Comparison of ENCODE assay signal across 25 mouse cellular contexts in the genomic region with DNA sequence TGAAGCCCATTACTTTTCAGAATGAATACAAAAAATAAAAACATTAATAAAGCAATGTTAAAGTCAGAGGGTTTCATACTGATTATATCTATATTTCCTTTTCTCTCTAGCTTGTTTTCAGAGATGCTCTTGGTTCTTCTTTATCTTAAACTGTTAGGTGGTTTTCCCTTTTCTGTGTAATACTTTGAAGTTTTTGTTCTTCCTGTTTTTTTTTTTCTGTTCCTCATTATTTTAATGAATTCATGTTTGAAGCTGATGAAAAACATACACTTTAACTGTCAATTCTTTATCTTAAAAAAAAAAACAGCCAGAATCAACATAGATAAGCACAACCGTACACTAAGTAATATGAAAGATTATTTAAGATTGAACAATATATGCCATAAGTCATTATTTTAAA.
A peak's percentile ranks its signal among the peaks of the same experiment; 100 is the strongest.
DNase-seq lines count a peak whose midpoint lies in the region; ATAC-seq and TF ChIP-seq lines count a peak whose summit lies in the region.
"Had no signal": no experiment of that assay in that cellular context is flagged by ENCODE, and none has a peak within 500 bp of the region (broad histone marks: within the 10 kb centered on the region; RNA-seq: fewer than 3 reads in every experiment).

No protein-coding gene starts in this region.

- H3K9me3 ChIP-seq in G1E (replicated peaks) = no peaks in the 10 kb centered on the region
- H3K9me3 ChIP-seq in MEL (replicated peaks; ENCODE audit: insufficient read depth, low read length) = no peaks in the 10 kb centered on the region

- H3K4me3 ChIP-seq in G1E (ENCODE audit: low read depth, low read length) (no peak overlapping the region), MEL (ENCODE audit: control insufficient read depth in 1 of 2, insufficient read depth in 1 of 2, low read depth in 2 of 2, low read length in 2 of 2) (no peak overlapping the region)

- TF ChIP-seq POLR2A in MEL (IDR thresholded peaks at IDR 0.05; ENCODE audit: control insufficient read depth in 1 of 2, insufficient read depth in 1 of 2, low read depth in 1 of 2, low read length in 2 of 2, poor library complexity in 1 of 2) = no peak

- no peaks in the 10 kb centered on the region for H3K4me1 ChIP-seq in G1E (ENCODE audit: insufficient read depth, low read depth, low read length)
- peaks cover 0 to 13% of the 10 kb centered on the region in 2 experiments; a peak in 3 of 4 replicates for H3K4me1 ChIP-seq in MEL (ENCODE audit: control insufficient read depth in 1 of 2, insufficient read depth in 2 of 2, low read length in 2 of 2)

- H3K36me3 ChIP-seq in G1E (replicated peaks) (no peaks in the 10 kb centered on the region), MEL (ENCODE audit: control insufficient read depth in 1 of 2, insufficient read depth in 2 of 2, low read length in 2 of 2) (no peaks in the 10 kb centered on the region; a peak in 1 of 4 replicates)

- ATAC-seq in G1E (ENCODE audit: extremely low read depth, insufficient number of reproducible peaks, low FRiP score, poor library complexity, severe bottlenecking) = 0 out of 2 replicates have a peak, but pooled peaks have one; percentile 8
- ATAC-seq: activated CD4-positive, CD25-positive, alpha-beta regulatory T cell, adult 4 months; CD4-positive, CD25-positive, alpha-beta regulatory T cell, adult 4 months; Patski had no signal

- no peak overlapping the region for H3K9ac ChIP-seq in MEL (ENCODE audit: control insufficient read depth, low read depth, low read length, poor library complexity, severe bottlenecking)

- TF ChIP-seq EP300 in MEL (IDR thresholded peaks at IDR 0.05; ENCODE audit: low read depth in 1 of 2, low read length in 2 of 2) = peak; percentile 88 to 95

- no peak overlapping the region for H3K27ac ChIP-seq in MEL (ENCODE audit: control insufficient read depth, low read depth, low read length)

- TF ChIP-seq RAD21 in MEL (IDR thresholded peaks at IDR 0.05; ENCODE audit: low read depth, low read length) = no peak

- no peak for TF ChIP-seq CTCF in G1E (IDR thresholded peaks at IDR 0.05; ENCODE audit: low read depth, low read length)
- no peak for TF ChIP-seq CTCF in MEL (IDR thresholded peaks at IDR 0.05 in 2 of 3, conservative IDR thresholded peaks at IDR 0.05 in 1 of 3; ENCODE audit: control insufficient read depth in 1 of 3, insufficient read depth in 1 of 3, low read depth in 2 of 3, low read length in 3 of 3, poor library complexity in 1 of 3, severe bottlenecking in 1 of 3)

- DNase-seq in A20 (ENCODE audit: low read depth, low spot score) (peak; percentile 19), G1E (ENCODE audit: low spot score) (no peak), MEL (ENCODE audit: low read depth, low spot score) (peak; percentile 52), MEL-GATA-1-ER (ENCODE audit: extremely low read depth, low read depth) (peak; percentile 11)
- no peak for DNase-seq in embryo, embryonic 10.5 days (ENCODE audit: low spot score)
- no peak for DNase-seq in gastrocnemius, postnatal 4 days (ENCODE audit: low spot score in 2 of 2)
- DNase-seq in urinary bladder, postnatal 36 days (ENCODE audit: low spot score in 2 of 2) = no peak
- no peak for DNase-seq in heart, postnatal 4 days
- DNase-seq: adrenal gland, adult 2 months; adrenal gland, adult 8-10 months; adrenal gland, postnatal 10 days; adrenal gland, postnatal 14 days; adrenal gland, postnatal 25 days; adrenal gland, postnatal 36 days; B cell, adult 2 months; cerebellum, adult 11 months; cerebellum, adult 11-12 months; cerebellum, adult 18-20 months; cerebellum, adult 2 months; cerebellum, adult 8-10 months; cerebellum, adult 9-10 months had no signal

- H3K79me2 ChIP-seq in MEL (ENCODE audit: control insufficient read depth, insufficient read depth, low read length, poor library complexity) = no peaks in the 10 kb centered on the region

- H3K27me3 ChIP-seq in G1E (ENCODE audit: insufficient read depth, low read length) (no peaks in the 10 kb centered on the region), MEL (ENCODE audit: control insufficient read depth in 1 of 2, insufficient read depth in 2 of 2, low read length in 2 of 2) (no peaks in the 10 kb centered on the region)
- H3K27me3 ChIP-seq: CH12.LX, Patski had no signal

TF ChIP-seq in MEL, 35 proteins besides CTCF, POLR2A, EP300 and RAD21:
- no peak for TF ChIP-seq MAFK (IDR thresholded peaks at IDR 0.05; ENCODE audit: borderline replicate concordance, low read depth, low read length)
- TF ChIP-seq E2F4 (IDR thresholded peaks at IDR 0.05; ENCODE audit: borderline replicate concordance, low read depth, low read length) = no peak; the same call in 1 of the 2 replicates
- no peak for TF ChIP-seq HCFC1 (IDR thresholded peaks at IDR 0.05; ENCODE audit: low read depth, low read length)
- peak; percentile 36; the same call in 1 of the 2 replicates for TF ChIP-seq SIN3A (IDR thresholded peaks at IDR 0.05; ENCODE audit: low read length)
- TF ChIP-seq CHD2 (IDR thresholded peaks at IDR 0.05; ENCODE audit: low read length) = no peak
- no peak for TF ChIP-seq ZKSCAN1 (IDR thresholded peaks at IDR 0.05; ENCODE audit: low read depth, low read length)
- no peak for TF ChIP-seq MXI1 (IDR thresholded peaks at IDR 0.05; ENCODE audit: low read depth, low read length)
- TF ChIP-seq NELFE (IDR thresholded peaks at IDR 0.05; ENCODE audit: low read depth, low read length) = no peak
- no peak for TF ChIP-seq USF2 (IDR thresholded peaks at IDR 0.05; ENCODE audit: borderline replicate concordance in 1 of 2, insufficient read depth in 1 of 2, low read depth in 1 of 2, low read length in 2 of 2)
- TF ChIP-seq KAT2A (conservative IDR thresholded peaks at IDR 0.05; ENCODE audit: low read depth, low read length) = no peak; the same call in 1 of the 2 replicates
- no peak for TF ChIP-seq UBTF (IDR thresholded peaks at IDR 0.05; ENCODE audit: borderline replicate concordance, insufficient read depth, low read depth, low read length)
- peak; percentile 82 for TF ChIP-seq TCF12 (IDR thresholded peaks at IDR 0.05; ENCODE audit: low read depth, low read length)
- TF ChIP-seq GABPA (IDR thresholded peaks at IDR 0.05; ENCODE audit: low read depth, low read length) = no peak
- no peak for TF ChIP-seq USF1 (IDR thresholded peaks at IDR 0.05; ENCODE audit: low read depth, low read length)
- TF ChIP-seq MYC (IDR thresholded peaks at IDR 0.05; ENCODE audit: low read depth, low read length) = no peak
- peak; percentile 94 for TF ChIP-seq ZNF384 (IDR thresholded peaks at IDR 0.05; ENCODE audit: low read depth, low read length)
- no peak for TF ChIP-seq POLR2AphosphoS2 (IDR thresholded peaks at IDR 0.05; ENCODE audit: low read length)
- TF ChIP-seq ZC3H11A (IDR thresholded peaks at IDR 0.05; ENCODE audit: low read depth, low read length) = no peak
- no peak for TF ChIP-seq TBP (IDR thresholded peaks at IDR 0.05; ENCODE audit: low read depth, low read length)
- no peak for TF ChIP-seq CHD1 (IDR thresholded peaks at IDR 0.05; ENCODE audit: low read depth, low read length)
- TF ChIP-seq SMC3 (IDR thresholded peaks at IDR 0.05; ENCODE audit: low read depth, low read length) = no peak
- no peak for TF ChIP-seq JUND (IDR thresholded peaks at IDR 0.05; ENCODE audit: low read depth, low read length)
- no peak for TF ChIP-seq POLR2AphosphoS5 (IDR thresholded peaks at IDR 0.05; ENCODE audit: borderline replicate concordance, low read depth, low read length)
- peak; percentile 59 for TF ChIP-seq RCOR1 (IDR thresholded peaks at IDR 0.05; ENCODE audit: low read depth, low read length)
- TF ChIP-seq BHLHE40 (IDR thresholded peaks at IDR 0.05; ENCODE audit: borderline replicate concordance, low read depth, low read length) = no peak
- no peak for TF ChIP-seq ZMIZ1 (IDR thresholded peaks at IDR 0.05; ENCODE audit: low read depth, low read length)
- TF ChIP-seq ETS1 (IDR thresholded peaks at IDR 0.05; ENCODE audit: low read depth, low read length) = peak; percentile 76; the same call in 1 of the 2 replicates
- no peak for TF ChIP-seq TAL1 (IDR thresholded peaks at IDR 0.05; ENCODE audit: low read length)
- TF ChIP-seq NRF1 (IDR thresholded peaks at IDR 0.05; ENCODE audit: insufficient read depth, low read depth, low read length, poor library complexity, severe bottlenecking) = no peak
- TF ChIP-seq GATA1 (IDR thresholded peaks at IDR 0.05; ENCODE audit: low read depth, low read length) = peak; percentile 82; the same call in 1 of the 2 replicates
- TF ChIP-seq MYB (IDR thresholded peaks at IDR 0.05; ENCODE audit: low read depth, low read length) = peak; percentile 86
- TF ChIP-seq MAZ (IDR thresholded peaks at IDR 0.05; ENCODE audit: low read depth, low read length) = no peak
- peak; percentile 31; the same call in 1 of the 2 replicates for TF ChIP-seq ELF1 (IDR thresholded peaks at IDR 0.05; ENCODE audit: low read depth, low read length)
- TF ChIP-seq MAX (IDR thresholded peaks at IDR 0.05; ENCODE audit: low read length) = no peak
- TF ChIP-seq MEF2A (IDR thresholded peaks at IDR 0.05; ENCODE audit: extremely low read depth, insufficient replicate concordance, low read depth, low read length, poor library complexity, severe bottlenecking) = no peak

Comparison
In these comparisons a context has a peak if more than half of its experiments do, and no peak if none do; other contexts are left out.
1. DNase-seq: peak in A20 (single experiment), MEL (single experiment) and MEL-GATA-1-ER (single experiment); none in G1E (single experiment), embryo, embryonic 10.5 days (single experiment), gastrocnemius, postnatal 4 days (0 of 2), urinary bladder, postnatal 36 days (0 of 2) and heart, postnatal 4 days (single experiment).